Mouse (Mus musculus) embryonic fibroblast, embryonic 13.5 days (primary cell): ENCODE measurements around the gene Cct6b. TPM values are rescaled to one million over a fixed set of nuclear protein-coding genes. Genes with fewer than 3 reads are reported as not detected.
A peak's percentile ranks its signal among the peaks of the same experiment; 100 is the strongest.

ENCODE experiments used
- H3K27ac ChIP-seq: 2 replicates; pipeline ENCODE4 v1.5.1; 2012; ENCODE audit warnings: low read length, control low read depth, inconsistent platforms; ENCODE audit not compliant: insufficient read depth
- H3K4me1 ChIP-seq: 2 replicates; pipeline ENCODE4 v1.6.1; 2011; ENCODE audit warnings: low read length; ENCODE audit not compliant: control insufficient read depth, insufficient read depth
- H3K4me3 ChIP-seq: 2 replicates; pipeline ENCODE4 v1.5.1; 2011; ENCODE audit warnings: mild to moderate bottlenecking, control low read depth, low read length; ENCODE audit not compliant: insufficient read depth
- CTCF ChIP-seq: IDR thresholded peaks from 2 replicates; pipeline ENCODE4 v1.5.1; 2011; ENCODE audit warnings: mild to moderate bottlenecking, control low read depth, low read length, moderate library complexity, borderline replicate concordance; ENCODE audit not compliant: insufficient read depth
- POLR2A ChIP-seq: IDR thresholded peaks from 2 replicates; pipeline ENCODE4 v1.6.1; 2011; ENCODE audit warnings: low read depth, mild to moderate bottlenecking, control low read depth, low read length, moderate library complexity
- polyA plus RNA-seq: library from polyadenylated mRNA; stranded (reverse); fragments of >200 nt; gene quantifications from 2 replicates; pipeline ENCODE4 v1.2.4, GENCODE M21; 2011; ENCODE audit warnings: low read depth; ENCODE audit not compliant: missing spikeins, insufficient read length

Gene Cct6b
- polyA plus RNA-seq: 0.28 TPM in 1 of 2 replicates, not detected in the other

DNA sequence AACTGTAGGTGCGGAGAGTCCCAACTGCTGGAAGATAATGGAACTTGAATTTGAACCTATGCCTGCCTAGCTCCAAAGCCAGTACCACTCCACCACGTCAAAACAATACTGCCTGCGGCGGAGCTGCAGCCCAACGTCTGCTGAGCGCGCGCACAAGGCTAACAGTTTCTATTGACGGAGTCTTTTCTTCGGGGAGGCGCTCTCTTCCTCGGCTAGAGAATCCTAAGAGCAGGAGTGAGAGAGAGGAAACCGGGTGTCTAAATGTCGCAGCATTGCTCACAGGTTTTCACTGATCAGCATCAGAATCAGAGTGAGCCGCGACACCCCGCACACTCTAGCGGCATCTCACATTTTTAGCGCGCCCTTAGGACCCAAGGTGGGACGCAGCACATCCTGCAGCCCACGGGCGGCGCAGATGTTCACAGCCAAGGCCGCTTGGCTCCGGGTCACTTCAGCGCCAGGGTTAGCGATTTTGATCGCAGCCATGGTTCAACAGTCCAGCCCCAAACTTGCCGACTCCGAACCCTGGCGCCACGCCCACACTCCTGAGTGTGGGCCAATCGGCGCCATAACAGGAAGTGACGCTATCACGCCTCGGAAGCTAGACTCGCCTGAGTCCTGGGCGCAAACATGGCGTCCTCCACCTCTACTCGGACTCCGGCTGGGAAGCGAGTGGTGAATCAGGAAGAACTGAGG lies at the start of gene Cct6b, which contains the start of gene Zfp830:
Gene Cct6b, minus strand, starts transcription at position 580 of the 696 bp plus-strand sequence.
Gene Zfp830, plus strand, starts transcription at position 604 of the 696 bp plus-strand sequence.
- no peak for TF ChIP-seq CTCF
- peak; percentile 99 for TF ChIP-seq POLR2A
- no peaks in the 10 kb centered on the region for H3K4me1 ChIP-seq
- H3K27ac ChIP-seq: peak within 1 kb of the TSS; percentile 77
- H3K4me3 ChIP-seq: peak within 1 kb of the TSS; percentile 91

DNA sequence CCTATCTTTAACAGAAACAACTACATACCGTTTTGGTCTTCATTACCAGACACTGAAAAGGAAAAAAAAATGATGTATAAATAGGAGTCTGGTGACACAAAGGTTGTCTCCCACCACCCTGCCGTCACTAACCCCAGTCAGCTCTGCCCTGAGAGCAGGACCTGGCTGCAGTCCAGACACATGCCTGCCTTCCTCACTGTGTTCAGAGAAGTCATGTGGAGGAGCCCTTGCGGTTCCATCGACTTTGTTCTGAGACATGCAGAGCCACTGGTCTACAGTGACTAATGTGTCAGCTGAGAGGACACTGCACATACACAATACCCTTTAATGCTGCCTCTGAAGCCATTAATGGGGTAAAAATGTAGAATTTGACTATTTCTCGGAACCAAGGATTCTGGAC lies 44.4 kb upstream of the Cct6b start:
- Histone ChIP-seq H3K27ac (no peak overlapping the region), H3K4me1 (peaks cover 5% of the 10 kb centered on the region; the same call in 1 of the 2 replicates), H3K4me3 (no peak overlapping the region)
- TF ChIP-seq POLR2A: no peak
- no peak for TF ChIP-seq CTCF

DNA sequence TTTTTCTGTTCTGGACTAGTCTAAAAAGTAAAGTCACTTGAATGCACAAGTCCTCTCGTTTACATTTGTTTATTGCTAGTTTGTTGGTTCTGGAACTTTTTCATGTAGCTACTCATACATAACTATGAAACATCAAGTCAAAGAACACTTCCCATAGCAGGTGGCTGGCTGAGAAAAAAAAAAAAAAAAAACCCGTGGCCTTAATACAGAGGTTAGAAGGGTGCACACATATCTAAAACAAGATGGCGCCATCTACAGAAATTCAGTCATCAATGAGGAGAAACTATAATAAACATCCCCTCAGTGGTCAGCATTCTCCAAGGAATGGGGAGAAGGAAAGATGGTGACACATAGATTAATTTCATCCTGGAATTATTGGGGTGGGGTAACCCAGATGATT lies 43.2 kb upstream of the Cct6b start:
- Histone ChIP-seq H3K4me3 (no peak overlapping the region), H3K4me1 (peaks cover 5% of the 10 kb centered on the region; the same call in 1 of the 2 replicates), H3K27ac (no peak overlapping the region)
- TF ChIP-seq CTCF (no peak), POLR2A (no peak)

DNA sequence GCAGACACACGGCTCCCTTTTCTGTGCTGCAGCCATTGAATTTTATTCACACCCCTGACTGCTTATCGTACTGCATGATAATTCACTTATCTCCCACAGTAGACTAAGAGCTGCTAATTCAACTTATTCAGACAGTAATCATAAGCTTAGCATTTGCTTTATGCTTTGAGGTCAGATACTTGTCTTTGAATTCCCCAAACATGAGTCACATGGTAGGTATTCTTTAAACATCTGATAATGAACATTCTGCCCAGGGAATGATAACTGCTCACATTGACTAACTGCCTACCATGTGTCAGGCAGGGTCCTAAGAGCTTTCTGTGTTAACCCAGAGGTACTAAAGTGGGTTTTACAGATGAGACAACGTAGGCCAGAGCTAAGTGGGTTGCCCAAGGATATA lies 42.5 kb upstream of the Cct6b start:
- TF ChIP-seq POLR2A (no peak), CTCF (no peak)
- Histone ChIP-seq H3K4me1 (peaks cover 5% of the 10 kb centered on the region; the same call in 1 of the 2 replicates), H3K4me3 (no peak overlapping the region), H3K27ac (no peak overlapping the region)

DNA sequence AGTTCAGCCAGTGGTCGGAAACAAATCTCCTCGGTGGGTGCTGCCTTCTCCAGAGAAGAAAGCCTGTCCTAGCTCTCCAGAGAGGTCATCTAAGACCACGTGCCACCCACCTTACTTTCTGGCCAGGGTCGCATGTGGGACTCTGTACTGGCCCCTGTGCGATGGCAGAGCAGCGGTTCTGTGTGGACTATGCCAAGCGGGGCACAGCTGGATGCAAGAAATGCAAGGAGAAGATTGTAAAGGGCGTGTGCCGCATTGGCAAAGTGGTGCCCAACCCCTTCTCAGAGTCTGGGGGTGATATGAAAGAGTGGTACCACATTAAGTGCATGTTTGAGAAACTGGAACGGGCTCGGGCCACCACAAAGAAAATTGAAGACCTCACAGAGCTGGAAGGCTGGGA lies 19.3 kb upstream of the Cct6b start:
- TF ChIP-seq POLR2A (no peak), CTCF (no peak)
- no peak overlapping the region for H3K4me3 ChIP-seq
- no peak overlapping the region for H3K27ac ChIP-seq
- H3K4me1 ChIP-seq: no peaks in the 10 kb centered on the region

DNA sequence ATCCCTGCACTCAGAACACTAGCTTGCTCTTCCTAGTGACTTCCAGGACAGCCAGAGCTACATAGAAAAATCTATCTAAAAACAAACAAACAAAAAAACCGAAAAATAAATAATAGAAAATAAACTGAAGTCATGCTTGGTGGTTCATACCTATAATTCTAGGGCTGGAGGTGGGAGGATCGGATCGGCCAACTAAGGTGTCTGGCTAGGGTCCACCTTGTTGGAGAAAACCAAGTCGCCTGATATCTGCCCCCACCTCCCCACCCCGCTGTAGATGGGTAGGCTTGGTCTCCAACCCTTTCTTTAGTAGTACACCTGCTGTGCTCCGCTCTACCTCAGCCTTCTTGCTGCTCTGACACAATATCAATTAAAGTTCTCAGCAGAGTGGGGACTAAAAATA lies 18.1 kb upstream of the Cct6b start:
- TF ChIP-seq POLR2A: no peak
- TF ChIP-seq CTCF: no peak
- no peaks in the 10 kb centered on the region for H3K4me1 ChIP-seq
- H3K27ac ChIP-seq: peak overlapping the region; percentile 92; the same call in 1 of the 2 replicates
- H3K4me3 ChIP-seq: peak overlapping the region; percentile 97

DNA sequence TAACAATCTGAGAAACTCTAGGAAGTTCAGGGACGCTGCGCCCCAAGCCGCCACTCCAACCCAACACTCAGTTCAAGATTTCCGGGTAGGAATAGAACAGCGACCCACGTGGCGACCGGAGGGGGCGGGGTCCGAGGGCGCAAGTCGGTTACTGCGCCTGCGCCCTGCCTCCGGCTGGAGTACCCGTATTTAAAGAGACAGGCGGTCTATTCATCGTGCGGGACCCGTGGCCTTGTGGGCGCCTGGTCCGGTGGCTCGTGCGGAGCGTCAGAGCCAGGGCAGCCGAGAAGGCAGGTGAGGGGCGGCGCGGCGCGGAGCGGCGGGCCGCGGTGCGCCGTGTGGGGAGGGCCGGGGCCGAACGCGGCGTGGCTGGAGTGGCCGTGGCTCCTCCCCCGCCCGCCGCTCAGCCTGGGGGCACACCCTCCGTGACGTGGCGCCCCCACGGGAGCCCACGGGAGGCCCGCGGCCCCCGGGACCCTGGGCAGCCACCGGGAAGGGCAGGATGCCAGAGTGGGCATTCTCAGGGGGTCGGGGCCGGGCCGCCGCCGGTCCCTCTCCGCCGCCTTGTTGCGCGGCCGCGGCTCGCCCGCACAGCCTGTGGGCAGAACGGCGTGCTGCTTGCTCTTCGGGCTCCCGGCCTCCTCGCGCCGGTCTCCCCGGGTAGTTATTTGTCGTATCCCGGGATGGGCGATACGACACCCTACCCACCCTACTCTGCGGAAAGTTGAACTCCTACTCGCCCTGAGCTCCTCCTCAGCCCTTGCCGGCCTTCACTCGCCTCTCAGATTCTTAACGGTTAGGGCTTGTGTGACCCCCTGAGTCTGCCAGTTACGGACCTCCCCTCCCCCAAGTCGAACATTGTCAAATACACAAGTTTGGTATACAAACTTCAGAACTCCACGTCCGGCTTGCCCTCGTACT lies 17.1 kb upstream of the Cct6b start, which contains the start of gene Lig3:
Gene Lig3, plus strand, starts transcription at position 126 of the 921 bp plus-strand sequence.
- no peak for TF ChIP-seq CTCF
- peak; percentile 85 for TF ChIP-seq POLR2A
- no peaks in the 10 kb centered on the region for H3K4me1 ChIP-seq
- peak within 1 kb of the TSS; percentile 92 for H3K27ac ChIP-seq
- peak within 1 kb of the TSS; percentile 97 for H3K4me3 ChIP-seq

DNA sequence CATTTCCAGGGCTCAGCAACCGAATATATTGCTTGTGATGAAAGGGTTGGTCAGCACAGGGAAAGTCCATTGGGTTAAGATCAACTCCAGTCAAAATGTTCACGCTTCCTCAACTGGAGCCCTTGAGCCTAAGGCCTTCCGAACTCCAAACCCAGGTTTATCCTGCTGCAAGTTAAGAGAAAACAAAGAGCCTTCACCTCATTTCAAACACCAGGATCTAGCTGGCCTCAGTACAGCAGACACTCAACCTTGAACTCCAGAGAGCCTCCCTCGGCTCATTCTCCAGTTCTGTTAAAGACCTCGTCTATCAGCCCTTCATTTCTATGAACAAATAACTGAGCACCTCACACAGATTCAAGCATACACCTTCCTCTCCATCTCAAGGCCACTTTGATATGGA lies 16.0 kb upstream of the Cct6b start:
- TF ChIP-seq POLR2A: peak; percentile 25; the same call in 1 of the 2 replicates
- TF ChIP-seq CTCF: no peak
- Histone ChIP-seq H3K27ac (no peak overlapping the region), H3K4me1 (no peaks in the 10 kb centered on the region), H3K4me3 (peak overlapping the region; percentile 97)

DNA sequence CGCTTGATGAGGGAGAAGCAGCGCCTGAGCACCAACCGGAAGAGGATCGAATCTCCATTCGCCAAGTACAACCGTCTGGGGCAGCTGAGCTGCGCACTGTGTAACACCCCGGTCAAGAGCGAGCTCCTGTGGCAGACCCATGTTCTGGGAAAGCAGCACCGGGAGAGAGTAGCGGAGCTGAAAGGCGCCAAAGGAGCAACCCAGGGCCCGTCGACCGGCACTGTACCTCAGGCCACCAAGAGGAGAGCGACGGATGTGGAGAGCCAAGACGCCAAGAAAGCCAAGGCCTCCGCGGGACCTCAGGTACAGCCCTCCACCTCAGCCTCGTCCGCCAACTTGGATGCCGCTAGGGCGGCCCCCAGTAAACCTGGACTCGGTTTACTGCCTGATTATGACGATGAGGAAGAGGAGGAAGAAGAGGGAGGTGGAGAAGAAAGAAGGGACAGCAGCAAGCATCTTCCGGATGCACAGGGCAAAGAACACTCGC lies 360 bp upstream of the Cct6b start:
- no peaks in the 10 kb centered on the region for H3K4me1 ChIP-seq
- peak overlapping the region; percentile 91 for H3K4me3 ChIP-seq
- no peak for TF ChIP-seq POLR2A
- peak overlapping the region; percentile 41; the same call in 1 of the 2 replicates for H3K27ac ChIP-seq
